Mouse (Mus musculus) naive thymus-derived CD4-positive, alpha-beta T cell, adult 2 months (primary cell): ENCODE measurements at regions not wholly inside any gene's neighbourhood (a gene's known extent, or its start where the extent isn't known, plus 50 kb on each side); places are given as distances from the start of the nearest gene placed in this dataset.

Experiments used
- DNase-seq: peaks from one replicate; pipeline ENCODE4 v3.0.0-alpha.2; 2011; ENCODE audit warnings: low read depth

DNA sequence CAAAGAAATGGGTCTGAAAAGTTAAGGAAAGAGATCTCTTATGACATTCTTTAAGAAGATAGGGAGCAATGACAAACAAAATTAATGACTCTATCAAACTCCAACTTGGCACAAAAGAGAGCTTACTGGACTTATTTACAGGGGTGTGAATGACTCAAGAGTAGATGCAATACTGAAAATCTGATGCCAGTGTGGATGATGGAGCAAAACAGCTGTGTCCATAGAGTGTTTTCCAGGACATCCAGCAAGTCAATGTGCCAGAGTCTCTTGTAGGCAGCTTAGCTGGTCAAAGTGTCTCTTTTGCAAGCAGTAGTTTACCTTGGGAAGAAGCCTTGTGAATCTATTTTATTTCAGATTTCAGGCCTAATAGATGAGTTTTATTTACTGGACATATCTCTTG lies 1248.2 kb downstream of the Gsdmc2 start:
- DNase-seq, result no peak

DNA sequence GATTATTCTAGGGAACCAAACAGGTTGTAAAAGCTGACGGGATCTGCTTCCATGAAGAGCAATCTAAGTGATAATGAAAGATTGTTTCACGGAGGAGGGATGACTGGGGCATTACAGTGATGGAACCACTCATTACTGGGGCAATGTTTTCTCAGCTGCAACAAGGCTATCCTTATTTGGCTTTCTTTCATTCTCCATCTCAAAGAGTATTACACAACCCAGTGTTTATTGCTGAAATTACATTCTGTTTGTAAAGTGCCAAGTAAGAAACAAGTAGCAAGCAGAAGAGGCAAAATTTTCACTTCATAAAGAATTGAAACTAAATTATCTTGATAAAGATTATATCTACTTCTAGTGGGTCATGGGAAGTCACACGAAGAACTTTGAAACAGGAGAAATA lies 1256.4 kb downstream of the Gsdmc2 start:
- no peak for DNase-seq

DNA sequence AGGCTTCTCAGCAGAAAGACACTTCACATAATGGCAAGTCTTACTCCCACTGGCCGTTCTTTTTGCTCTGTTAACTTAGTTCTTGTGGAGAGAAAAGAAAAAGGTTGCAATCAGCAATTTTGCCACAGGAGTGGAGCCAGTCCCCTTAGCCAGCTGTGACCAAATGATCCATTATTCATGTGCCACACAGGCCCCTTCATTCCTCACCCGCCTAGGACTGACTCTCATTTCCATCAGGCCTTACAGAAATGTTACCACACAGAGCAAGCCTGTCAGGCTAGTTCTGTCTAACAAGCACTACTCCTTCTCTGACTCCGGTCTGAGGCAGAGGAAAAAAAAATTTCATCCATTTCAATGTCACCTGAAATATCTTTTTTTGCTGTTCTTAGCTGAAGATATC lies 1266.2 kb downstream of the Gsdmc2 start:
- no peak for DNase-seq

DNA sequence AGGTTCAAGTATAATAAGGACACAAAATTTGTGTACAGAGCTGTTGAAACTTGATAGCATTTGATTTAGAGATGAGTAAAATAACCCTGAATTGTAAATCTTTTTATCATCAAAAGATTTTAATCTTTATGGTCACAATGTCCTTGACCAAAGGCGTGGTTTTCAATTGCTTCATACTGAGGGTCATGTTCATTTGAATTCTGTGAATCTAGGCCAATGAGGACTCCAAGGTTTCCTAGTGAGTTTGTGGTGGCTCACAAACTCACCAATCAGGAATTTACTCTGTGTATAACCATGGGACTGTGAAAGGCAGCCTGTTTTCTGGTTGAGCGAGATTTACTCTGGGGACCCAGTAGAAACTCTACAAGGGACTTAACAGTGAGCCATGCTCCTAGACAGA lies 1269.2 kb downstream of the Gsdmc2 start:
- DNase-seq, result no peak

DNA sequence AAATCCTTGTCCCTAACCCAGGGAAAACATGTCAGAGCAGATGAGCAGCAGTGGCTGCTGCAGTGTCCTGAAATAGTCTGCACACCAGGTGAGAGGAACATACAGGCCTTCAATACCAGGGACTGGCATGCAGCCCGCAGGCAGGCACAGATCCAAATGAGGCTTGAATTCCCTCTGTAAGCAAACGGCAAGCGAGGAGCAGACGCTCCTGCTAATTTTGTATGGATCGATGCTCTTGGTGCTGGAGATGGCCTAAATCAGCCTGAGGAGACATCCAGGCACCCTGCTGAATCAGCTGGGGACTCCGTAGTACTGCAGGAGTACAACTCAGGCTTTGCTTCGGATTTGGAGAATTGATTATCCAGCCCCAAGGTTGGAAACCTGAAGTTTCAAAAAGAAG lies 1273.2 kb downstream of the Gsdmc2 start:
- no peak for DNase-seq

DNA sequence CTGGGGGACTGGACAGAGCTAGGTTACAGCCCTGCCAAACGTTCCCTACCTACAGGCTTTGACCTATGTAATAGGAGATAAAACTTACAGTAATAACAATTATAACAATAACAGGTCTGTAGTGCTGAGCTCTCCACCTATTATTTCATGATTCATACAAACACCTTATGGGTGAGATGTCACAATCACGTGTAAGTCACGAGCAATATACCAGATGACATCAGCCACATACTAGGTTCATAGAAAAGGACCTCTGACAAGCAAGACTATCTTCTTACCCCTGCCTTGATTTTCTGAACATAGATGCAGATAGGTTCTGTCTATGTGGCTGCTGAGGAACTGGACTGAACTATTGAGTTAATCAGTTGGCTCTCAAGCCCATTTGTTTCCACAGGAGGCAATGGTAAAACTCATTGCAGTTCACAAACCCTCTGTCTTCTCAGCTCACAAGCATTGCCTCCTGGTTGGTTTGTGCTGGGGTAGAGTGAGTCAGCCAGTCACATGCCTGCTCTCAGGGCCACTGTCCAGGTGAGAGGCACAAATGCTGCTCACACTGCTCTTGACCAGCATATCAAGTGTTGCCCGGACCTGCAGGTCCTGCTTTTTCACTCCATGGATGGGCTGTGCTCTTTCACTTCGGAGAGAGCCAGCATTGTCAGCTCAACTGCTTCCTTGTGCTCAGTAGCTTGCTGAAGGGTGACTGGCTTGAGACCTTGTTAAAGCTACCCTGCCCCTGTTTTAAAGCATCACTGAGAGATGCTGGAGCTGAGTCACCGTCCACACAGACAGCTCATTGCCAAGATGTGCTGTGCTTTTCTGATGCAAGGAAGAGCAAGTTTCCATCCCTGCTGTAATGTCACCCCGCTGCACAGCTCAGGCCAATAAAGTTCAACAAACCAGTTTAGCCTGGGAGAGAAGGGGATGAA lies 1275.9 kb downstream of the Gsdmc2 start:
- DNase-seq, result no peak

DNA sequence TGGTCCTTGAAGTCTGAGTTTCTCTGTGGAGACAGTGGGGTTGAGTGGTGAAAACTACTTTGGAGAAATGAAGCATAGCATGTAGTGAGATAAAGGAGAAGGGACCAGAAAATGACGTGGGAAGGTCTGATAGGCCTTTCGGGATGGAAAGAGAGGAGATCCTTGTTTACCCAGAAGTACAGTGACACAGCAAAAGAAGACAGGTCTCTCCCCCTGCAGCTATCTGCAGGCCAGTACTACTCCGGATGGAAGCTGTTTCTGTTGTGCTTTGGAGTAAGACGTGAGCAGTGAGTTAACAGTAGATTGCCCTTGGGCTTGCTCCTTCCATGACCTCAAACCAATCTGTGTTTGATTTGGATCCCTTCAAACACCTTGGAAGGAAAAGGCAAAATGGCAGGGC lies 1277.5 kb downstream of the Gsdmc2 start:
- DNase-seq, result no peak

DNA sequence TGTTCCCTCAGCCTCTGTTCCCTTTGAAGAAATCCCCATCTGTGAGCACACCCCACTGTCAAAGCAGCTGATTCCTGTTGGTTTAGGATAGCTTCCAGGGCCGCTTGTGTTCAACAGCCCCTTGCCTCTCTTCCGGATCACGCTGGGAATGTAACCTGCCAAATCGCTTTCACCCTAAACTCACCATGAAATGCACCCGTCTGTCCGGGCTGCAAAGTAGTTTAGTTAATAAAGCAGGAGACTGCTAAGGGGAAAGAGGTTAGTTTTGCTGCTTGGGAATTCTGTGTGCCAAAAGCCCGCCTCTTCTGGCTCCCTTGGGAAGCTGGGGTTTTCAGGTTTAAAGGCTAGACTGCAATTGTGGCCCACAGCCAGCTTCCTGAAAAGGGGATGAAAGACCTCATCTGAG lies 1278.9 kb downstream of the Gsdmc2 start:
- no peak for DNase-seq

DNA sequence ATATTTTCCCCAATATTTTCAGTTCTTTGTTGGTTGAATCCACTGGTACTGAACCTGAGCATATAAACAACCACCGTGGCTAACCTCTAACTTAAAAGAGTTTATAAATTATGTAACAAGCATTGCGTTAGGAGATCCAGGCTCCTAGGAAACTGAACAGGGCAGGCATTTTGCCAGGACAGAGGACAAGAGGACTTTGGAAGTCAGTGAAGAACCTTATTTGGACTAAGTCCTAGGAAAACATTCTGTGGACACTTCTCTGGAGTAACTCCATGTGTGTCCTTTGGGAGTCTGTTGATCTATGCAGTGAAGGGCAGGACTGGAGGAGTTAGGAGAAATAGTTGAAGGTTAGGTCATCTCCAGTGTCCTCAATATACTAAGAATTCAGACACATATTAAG lies 1311.7 kb downstream of the Gsdmc2 start:
- no peak for DNase-seq

DNA sequence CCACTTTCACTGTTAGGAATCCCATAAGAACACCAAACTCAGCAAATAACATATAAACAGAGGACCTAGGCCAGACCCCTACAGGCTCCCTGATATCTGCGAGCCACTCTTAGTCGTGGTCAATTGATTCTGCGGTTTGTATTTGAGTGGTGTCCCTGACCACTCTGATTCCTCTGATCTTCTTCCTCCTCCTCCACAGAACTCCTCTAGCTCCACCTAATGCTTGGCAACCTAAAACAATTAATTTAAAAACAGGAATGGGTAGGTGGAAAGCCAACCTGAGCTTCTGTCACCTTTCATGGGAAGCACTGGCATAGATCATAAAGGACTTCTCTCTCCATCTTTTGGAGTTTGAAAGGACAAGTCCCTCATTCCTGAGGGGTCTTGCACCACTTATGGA lies 1316.0 kb downstream of the Gsdmc2 start:
- no peak for DNase-seq

DNA sequence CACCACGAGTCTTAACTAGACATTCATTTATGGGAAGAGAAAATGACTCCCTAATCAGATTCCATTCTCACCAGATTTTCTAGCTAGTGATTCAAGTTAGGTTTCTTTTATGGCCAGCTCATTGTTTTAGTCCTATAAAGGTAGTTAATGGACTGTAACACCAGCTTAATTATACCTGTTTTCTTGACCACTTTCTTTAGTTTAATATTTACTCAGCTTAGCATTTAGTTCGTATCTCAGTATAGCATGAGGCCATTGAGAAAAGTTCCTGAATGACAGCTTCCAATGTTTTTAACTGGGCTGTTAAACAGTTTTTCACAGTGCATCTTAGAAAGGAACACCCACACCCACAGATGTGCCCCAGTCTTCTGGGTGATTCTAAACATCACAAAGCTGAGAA lies 1320.3 kb downstream of the Gsdmc2 start:
- DNase-seq, result no peak

DNA sequence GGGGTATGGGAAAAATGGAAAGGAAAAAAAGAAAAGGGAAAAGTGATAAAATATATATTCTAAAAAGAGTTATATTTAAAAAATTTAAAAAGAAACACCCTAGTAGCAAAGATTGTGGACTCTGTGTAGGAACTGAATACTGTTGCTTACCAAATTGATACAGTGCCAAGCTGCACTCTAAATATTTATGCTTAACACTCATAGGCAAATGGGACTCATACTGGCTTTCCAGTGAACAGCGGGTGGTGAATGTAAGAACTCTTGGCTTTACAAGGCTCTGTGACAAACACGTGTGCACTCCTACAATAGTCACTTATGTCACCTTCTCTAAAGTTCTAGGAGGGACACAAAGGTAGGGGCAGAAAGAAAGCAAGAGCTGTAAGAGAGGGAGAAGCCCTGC lies 1320.8 kb downstream of the Gsdmc2 start:
- DNase-seq, result no peak

DNA sequence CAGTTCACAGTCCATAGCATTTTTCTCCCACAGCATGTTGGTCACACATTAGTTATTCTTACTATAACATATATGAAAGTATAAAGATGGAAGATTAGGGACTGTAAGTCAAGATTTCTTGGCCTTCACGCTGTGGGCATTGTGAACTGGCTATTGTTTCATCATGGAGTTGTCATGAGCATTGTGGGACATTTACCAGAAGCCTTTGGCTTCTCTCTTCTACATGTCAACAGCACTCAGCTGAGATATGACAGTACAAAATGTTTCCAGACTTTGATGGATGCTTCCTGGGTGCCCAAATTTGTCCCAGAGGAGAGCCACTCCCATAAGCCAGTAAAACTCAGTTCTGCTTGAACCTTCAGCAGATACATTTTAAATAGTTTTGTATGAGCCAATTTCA lies 1331.5 kb downstream of the Gsdmc2 start:
- DNase-seq, result no peak

DNA sequence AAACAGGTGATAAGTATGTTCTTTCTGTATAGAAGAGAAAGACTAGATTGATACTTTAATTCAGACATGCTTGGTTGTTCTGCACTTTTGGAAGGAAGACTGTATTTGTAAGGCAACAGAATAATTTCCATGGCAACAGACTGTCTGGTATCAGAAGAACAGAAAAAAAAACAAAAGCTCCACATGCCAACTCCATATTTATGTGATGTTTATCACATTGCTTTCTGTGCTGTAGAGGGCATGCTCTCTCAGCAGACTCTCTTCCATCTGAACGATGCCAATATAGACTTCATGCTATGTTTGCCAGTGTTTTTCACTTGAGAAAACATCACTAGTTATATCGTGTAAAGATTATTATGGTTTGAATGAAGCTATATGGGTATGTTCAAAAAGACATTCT lies 1333.5 kb downstream of the Gsdmc2 start:
- no peak for DNase-seq

DNA sequence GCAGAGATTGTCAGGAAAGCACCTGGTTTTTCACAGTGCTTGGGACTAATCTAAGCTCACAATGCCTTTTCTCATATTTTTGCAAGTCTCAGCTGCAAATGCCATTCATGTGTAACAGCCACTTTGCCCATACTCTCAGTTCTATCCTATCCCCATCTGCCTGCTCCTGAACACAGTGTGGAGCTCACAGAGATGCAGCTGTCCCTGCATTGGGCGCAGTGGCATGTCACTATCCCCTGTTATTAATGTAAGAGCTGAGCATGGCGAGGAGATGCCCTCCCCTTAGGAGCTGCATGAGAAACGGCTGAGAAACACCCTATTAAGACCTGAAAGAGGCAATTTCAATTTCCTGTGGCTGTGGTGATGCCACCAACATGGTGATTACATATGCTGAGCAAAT lies 1341.1 kb downstream of the Gsdmc2 start:
- no peak for DNase-seq

DNA sequence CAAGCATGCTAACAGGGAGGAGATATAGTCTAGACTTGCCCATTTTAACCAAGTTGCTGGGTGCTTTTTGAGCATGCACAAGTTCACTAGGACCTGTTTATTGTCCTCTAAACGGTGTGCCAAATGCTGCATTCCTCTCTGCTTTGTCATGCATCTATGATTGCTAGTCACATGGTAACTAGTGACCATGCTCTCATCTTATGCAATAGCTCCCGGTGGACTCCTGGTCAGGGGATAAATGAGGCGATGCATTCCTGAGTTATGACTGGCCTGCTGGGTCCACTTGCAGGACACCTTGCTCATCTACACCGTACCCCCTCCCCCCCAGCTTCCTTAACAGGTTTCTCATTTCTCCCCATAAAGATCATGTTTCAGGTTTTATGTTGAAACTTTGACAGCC lies 1344.0 kb downstream of the Gsdmc2 start:
- no peak for DNase-seq

DNA sequence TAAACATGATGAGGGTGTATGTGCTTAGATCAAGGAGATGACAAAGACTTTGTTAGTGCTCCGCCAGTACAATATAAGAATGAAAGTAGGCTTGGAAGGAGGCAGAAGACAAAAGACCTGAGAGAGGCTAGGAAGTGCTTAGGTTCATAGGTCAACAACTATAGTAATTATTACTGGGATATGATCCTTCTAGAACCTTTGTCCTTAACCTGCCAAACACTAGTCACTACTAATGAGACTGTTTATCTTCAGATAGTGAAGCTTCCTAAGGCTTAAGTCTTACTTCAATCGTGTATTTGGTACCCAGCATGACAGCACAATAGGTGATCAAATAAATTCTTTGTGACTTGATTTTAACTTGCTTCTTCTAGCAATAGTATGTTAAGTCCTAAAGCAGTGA lies 1344.5 kb downstream of the Gsdmc2 start:
- no peak for DNase-seq

DNA sequence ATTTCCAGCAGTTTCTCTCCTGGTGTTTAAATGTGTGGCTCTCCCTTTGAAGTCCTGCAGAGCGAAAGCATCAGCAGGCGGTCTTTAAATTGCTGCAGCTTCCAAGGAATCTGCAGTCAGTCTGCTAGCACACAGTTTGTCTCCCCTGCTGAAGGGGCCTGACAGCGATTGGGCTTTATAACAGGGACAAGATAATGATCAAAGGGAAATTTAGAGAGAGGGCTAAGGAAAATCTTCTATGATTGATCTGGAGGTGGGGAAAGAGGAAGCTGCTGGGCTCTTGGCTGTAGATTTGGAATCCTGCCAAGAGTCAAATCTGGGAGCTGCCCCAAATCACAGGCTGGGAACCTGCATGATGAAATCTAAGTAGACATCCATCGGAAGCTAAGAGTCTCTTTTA lies 1348.8 kb downstream of the Gsdmc2 start:
- no peak for DNase-seq

DNA sequence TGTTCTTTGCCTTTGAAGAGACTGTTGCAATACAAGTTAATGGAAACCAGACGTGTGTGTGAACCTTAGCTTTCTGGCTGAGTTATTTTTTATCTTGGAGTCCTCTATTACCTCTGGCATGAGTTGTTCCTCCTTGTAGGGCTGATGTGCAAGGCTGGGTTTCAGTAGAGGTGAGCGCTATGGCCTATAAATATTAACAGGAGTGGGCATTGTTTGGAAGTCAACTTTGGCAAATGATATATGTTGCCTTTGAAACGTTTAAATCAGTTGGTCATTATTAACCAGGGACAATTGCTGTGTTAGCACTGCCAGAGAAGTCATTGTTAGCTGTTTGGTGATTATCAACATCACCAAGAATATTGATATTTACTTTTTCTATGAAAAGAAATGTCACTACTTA lies 1352.6 kb downstream of the Gsdmc2 start:
- DNase-seq, result no peak

DNA sequence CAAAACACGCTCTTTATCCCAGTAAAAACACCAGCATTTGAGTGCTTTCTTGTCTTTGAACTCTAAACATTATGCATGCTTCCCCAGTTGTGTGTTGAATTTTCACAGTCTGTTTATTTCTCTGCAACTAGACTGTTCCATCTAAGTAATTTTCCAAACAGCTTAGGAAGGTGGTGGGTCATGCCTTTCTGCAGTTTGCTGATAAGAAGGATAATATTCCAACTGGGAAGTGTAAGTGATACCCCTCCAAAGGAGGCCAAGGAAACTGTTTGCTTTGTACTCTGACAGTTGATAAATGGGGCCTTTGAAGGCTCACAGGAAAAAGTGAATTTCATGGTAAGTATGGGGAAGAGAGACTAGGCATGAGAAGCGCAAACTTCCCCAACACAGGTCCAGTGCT lies 1354.4 kb downstream of the Gsdmc2 start:
- DNase-seq, result no peak

DNA sequence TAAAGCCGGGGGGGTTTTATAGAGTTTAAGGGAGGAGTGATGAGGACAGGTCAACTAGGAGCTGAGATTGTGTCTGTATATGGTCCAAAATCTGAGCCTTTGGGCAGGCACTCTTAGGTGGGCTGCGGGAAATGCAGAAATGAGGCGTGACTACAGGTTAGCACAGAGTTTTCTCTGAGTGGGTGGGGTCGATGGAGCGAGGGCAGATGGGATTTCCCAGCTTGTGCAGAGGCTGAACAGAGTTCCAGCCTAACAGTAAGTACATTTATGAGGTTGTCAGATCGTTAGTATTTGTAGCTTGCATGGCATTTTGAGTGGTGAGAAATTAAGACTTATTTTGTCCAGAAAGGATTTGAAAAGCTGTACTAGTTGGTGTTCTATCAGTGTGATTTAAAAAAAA lies 1358.4 kb downstream of the Gsdmc2 start:
- no peak for DNase-seq

DNA sequence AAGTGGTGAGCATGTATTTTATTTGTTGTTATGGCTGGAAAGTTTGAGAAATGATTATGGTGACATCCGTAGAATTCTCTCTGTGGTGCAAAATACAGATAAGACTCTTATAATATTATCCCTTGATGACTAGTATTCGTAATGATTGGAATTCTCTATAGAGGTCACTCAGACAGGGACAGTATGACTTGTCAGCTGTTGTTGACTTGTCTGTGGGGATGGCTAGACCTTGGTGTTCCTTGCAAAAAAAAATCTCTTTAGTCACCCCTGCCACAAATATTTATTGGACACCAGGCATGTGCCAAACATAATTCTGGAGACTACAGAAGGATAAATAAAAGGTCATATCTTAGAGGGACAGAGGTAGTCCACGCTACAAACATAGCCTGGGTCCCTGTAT lies 1360.6 kb downstream of the Gsdmc2 start:
- no peak for DNase-seq

DNA sequence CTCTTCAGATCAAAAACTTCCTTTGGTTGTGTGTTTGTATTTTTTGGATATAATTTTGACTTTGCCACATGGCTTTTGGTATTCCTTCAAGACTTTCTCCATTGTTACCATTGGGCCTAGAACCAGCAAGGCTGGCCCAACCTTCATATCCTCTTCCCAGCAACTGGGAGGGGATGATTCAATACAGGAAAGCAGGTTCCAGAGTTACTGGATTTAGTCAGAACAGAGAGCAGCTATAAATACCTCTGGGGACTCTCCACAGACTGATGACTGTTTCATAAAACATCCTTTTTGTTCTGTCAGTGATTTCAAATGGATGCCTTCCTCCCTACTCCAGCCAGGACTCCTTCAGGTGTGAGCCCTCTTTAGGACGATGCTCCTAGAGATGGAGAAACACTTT lies 1361.4 kb downstream of the Gsdmc2 start:
- DNase-seq, result no peak

DNA sequence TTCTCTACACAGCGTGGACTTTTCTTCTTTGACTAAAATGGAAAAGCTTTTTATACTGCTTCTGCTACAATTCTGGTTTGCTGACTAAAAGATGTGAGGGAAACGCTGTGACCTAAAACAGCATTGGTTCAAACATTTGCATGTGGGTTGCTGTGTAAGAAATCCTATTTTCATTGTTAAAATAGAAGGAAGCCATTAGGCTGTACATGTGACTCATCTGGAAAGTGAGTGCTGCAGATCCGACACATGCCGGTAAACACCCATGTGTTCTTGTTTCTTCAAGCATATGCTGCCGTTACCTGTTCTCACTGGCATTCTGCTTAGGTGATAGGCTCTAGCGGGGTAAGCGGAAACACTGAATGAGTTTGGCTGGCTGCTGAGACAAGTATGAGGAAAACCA lies 1362.6 kb downstream of the Gsdmc2 start:
- no peak for DNase-seq
